Mouse (Mus musculus) large intestine, adult 2 months (tissue): Measurements from ENCODE around the gene Gm45021. TPM values are rescaled to one million over a fixed set of nuclear protein-coding genes. Genes with fewer than 3 reads are reported as not detected.
"Not testable (repeated sequence)": the region's sequence is repeated elsewhere in the genome, so short reads cannot be mapped to it uniquely, and the experiment has no call there.

Source experiments
- DNase-seq: peaks from one replicate; pipeline ENCODE4 v3.0.0-alpha.2; 2012; ENCODE audit warnings: low read depth, low spot score
- WGBS: fragments of 180-500 bp; shearing (Covaris S2); methylation state at CpG from one replicate; pipeline ENCODE4 v1.1.7; 2018; 5-methylcytosine and 5-hydroxymethylcytosine counted together
- polyA plus RNA-seq: library from polyadenylated mRNA; depleted of rRNA; stranded (reverse); fragments of >200 nt; gene quantifications from 2 replicates; pipeline ENCODE4 v1.2.3, GENCODE M21; 2012

Gene Gm45021
- polyA plus RNA-seq, 1 experiment = not detected

DNA sequence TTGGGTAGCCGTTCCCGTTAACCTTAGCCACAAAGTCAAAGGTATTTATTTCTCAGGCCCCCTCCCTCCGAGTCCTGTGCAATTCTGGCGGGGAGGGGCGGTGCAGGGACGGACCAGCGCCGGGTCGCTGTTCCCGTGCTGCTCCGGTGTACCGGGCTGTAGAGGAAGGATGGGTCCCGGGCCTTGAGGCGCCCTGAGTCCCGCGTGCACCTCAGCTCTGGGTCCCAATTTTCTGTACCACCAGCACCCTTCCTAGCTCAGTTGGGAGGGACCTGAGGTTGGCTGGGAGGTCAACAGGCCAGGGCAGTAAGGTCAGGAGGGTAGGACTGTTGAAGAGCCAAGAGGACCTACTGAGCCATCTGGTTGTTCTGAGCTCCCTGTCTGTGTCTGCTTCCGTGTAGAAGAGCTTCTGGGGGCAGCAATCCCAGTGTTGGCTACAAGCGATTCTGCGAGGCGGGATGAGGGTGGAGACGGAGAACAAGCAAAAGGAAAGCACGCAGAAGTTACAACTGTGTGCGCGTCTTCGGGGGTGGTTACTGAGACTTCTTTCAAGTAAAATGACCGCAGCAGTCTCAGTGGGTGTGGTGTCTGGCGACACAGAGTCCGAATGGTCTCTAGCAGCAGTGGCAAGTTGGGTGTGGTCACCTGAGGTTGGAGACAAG lies 12.8 kb downstream of the Gm45021 start:
- DNase-seq = no peak
- WGBS = 0% methylated on average over 28 of the region's 28 CpGs

GRCm38 (mm10) chr6:48608124-48608523 lies 18.7 kb downstream of the Gm45021 start:
- WGBS = 74% methylated on average over 2 of the region's 2 CpGs
- DNase-seq = no peak

GRCm38 (mm10) chr6:48609512-48609911 lies 20.1 kb downstream of the Gm45021 start:
- 86% methylated on average over 7 of the region's 7 CpGs for WGBS
- DNase-seq = no peak

GRCm38 (mm10) chr6:48610657-48611056 lies 21.2 kb downstream of the Gm45021 start:
- WGBS = 52% methylated on average over 3 of the region's 3 CpGs
- DNase-seq = no peak

- DNase-seq = no peak
- WGBS = 92% methylated on average over 4 of the region's 4 CpGs
Observed at GRCm38 (mm10) chr6:48613464-48613863, 24.1 kb downstream of the Gm45021 start.

DNA sequence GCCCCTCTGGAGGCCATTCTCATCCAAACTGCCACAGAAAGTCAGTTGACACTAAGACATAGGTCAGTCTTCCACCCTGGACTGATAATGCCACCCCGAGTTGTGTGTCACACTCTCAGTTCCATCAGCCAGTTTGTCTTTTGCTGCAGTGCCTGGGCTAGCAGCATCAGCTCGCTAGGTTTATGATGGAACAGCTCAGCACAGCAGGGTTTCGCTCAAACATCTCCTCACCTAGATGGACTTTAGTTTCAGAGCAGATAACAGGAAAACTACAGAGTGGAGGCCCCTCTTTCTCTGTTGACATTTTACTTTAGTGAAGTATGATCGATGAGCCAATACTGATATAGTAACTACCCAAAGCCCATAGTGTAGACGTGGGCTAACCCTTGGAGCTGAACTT lies 25.3 kb downstream of the Gm45021 start:
- DNase-seq = no peak
- WGBS = 92% methylated on average over 5 of the region's 5 CpGs

DNA sequence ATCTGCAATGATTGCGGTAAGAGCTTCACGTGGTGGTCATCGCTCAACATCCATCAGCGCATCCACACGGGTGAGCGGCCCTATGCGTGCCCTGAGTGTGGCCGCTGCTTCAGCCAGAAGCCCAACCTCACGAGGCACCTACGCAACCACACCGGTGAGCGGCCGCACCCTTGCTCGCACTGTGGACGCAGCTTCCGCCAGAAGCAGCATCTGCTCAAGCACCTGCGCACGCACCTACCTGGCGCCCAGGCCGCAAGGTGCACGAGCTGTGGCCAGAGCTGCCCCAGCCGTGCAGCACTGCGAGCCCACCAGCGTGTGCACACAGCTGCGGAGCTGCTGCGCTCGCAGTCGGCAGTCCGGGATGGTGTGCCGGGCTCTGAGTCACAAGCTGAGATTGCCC lies 30.6 kb downstream of the Gm45021 start:
- DNase-seq = no peak
- WGBS = 96% methylated on average over 30 of the region's 30 CpGs

DNA sequence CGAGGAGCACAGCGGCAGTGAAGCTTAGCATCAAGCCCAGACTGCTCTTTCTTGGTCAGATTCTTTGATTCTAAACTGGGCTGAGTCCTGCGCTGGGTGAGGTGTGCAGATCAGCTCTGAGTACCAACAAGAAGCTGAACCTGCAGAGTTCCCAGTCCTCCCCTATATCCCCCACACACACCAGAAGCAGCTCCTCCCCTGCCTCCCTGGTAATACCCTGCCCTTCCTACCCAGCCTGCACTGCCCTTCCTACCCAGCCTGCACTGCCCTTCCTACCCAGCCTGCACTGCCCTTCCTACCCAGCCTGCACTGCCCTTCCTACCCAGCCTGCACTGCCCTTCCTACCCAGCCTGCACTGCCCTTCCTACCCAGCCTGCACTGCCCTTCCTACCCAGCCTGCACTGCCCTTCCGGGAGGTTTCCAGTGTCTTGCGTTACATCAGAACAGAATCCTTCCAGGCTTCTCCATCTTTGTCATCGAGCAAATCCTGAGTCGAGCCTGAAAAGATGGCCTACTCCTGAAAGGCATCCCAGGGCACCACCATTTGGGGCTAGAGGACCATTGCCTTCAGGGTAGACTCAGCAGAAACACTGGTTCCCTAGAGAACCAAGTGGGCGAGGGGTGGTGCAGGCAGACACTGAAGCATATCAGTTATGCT lies 32.9 kb downstream of the Gm45021 start:
- not testable (repeated sequence) for DNase-seq
- 91% methylated on average over 8 of the region's 8 CpGs for WGBS

GRCm38 (mm10) chr6:48623460-48623859 lies 34.0 kb downstream of the Gm45021 start:
- no peak for DNase-seq
- WGBS = 63% methylated on average over 1 of the region's 1 CpGs

GRCm38 (mm10) chr6:48626464-48626863 lies 37.1 kb downstream of the Gm45021 start, which contains the start of gene AI854703:
AI854703 (plus strand) TSS chr6:48626764.
- 43% methylated on average over 8 of the region's 8 CpGs for WGBS
- DNase-seq = no peak

DNA sequence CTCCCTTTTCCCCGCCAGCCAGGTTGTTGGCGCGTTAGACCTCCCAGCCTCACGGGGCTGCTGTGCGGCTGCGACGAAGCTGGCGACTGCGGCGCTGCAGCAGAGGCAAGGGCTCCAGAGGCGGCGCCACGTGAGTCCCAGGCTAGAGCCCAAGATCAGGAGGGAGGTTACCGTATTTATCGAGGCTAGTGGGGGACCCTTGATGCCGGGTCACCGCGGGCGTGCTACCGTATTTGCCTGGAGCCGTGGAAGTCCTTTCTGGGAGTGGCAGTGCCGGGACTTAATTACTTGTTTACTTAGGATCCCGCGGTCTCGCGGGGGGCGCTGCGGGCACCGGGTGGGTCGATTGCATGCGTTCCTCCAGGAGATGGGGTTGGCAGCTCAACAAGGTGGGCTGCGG lies 37.6 kb downstream of the Gm45021 start:
- WGBS = under 1% methylated on average over 32 of the region's 32 CpGs
- DNase-seq = no peak

GRCm38 (mm10) chr6:48627511-48627924 lies 38.1 kb downstream of the Gm45021 start:
- 10% methylated on average over 7 of the region's 7 CpGs for WGBS
- DNase-seq = no peak

GRCm38 (mm10) chr6:48628377-48628776 lies 39.0 kb downstream of the Gm45021 start:
- no peak for DNase-seq
- WGBS = 53% methylated on average over 3 of the region's 3 CpGs

DNA sequence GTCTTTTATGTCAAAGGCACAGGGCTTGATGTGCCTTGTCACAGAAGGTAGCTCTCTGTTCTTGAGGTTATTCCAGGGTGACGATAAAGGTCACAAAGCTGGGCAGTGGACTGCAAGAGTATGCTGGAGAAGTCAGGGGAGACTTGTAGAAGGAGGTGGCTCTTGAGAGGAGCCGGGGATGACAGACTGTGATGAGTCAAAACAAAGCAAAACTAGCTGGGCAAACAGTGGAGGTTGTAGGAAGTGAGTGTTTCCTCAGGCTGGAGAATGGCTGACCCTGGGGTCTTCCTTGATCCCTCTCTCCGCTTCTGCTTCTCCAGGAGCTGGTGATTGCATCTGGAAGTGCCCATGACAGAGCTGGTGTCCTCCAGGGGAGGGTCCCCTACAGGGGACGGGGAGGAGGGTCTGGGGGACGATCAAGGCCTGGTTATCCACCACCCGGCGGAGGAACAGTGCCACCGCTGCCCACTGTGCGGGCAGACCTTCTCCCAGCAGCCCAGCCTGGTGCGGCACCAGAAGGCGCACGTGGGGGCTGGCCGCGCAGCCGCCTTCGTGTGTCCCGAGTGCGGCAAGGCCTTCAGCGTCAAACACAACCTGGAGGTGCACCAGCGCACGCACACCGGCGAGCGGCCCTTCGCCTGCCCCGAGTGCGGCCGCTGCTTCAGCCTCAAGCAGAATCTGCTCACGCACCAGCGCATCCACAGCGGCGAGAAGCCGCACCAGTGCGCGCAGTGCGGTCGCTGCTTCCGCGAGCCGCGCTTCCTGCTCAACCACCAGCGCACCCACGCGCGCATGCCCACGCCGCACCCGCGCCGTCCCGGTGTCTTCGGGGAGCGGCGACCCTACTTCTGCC lies 39.6 kb downstream of the Gm45021 start:
- DNase-seq = no peak
- 13% methylated on average over 54 of the region's 54 CpGs for WGBS

DNA sequence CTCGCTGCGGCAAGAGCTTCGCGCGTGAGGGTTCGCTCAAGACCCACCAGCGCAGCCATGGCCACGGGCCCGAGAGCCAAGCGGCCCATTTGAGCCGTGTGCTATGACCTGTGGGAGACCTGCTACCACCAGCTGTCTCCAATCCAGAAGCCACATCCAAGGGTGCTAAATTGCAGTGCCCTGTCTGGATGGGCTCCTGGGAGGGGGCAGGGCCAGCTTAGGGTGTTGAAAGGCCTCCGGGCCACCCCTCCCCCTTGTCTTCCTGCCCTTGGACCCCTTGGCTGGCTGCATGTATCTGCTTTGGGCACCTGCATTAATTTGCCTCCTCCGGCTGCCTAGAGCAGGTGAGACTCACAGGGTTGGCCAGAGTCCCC lies 40.2 kb downstream of the Gm45021 start:
- DNase-seq = no peak

DNA sequence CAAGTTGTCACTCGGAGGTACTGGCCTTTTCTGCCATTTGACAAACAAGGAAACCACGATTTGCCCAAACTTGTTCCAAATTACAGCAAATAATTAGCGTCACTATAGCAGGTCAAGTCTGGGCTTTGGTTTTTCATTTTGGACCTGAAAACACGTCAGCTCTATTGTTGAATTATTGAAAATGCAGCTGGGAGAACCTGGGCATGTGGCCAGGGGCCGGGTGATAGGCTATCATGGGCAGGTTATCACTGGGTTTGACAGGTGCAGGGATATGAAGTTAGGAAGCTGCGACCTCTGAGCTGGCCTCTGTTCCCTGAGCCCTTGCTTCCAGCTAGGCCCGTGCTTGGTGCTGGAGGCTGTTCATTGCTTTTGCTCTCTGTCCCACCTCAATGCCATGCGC lies 41.4 kb downstream of the Gm45021 start:
- no peak for DNase-seq
- WGBS = 70% methylated on average over 8 of the region's 8 CpGs

More for the DNA sequence above, 40.2 kb downstream of the Gm45021 start:
- 21% methylated on average over 13 of the region's 13 CpGs for WGBS

GRCm38 (mm10) chr6:48635105-48635504 lies 45.7 kb downstream of the Gm45021 start:
- DNase-seq = no peak
- 89% methylated on average over 2 of the region's 2 CpGs for WGBS

DNA sequence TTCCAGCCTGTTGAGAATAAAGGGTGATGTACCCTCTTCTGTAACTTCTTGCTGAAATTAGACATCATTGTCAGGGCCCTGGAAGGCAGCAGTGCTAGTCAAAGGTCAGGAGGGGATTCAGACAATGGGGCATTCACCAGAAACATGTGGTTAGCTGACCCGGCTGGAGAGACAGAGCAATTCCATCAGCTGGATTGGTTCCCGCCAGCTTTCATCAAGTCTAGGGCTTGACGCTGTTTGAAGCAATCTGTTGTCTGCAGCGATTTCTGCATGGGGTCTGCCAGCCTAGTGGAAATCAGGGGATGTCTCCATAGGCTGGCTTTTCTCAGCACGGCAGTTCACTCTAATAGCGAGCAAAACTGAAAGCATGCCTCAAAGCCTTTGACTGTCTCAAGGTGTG lies 47.1 kb downstream of the Gm45021 start:
- WGBS = 86% methylated on average over 6 of the region's 6 CpGs

GRCm38 (mm10) chr6:48637811-48638500 lies 48.5 kb downstream of the Gm45021 start:
- WGBS = 64% methylated on average over 6 of the region's 6 CpGs

More for the DNA sequence above, 47.1 kb downstream of the Gm45021 start:
- DNase-seq = no peak

GRCm38 (mm10) chr6:48638553-48638952 lies 49.1 kb downstream of the Gm45021 start:
- no peak for DNase-seq
- 58% methylated on average over 2 of the region's 2 CpGs for WGBS

More at GRCm38 (mm10) chr6:48637811-48638500, 48.5 kb downstream of the Gm45021 start:
- no peak for DNase-seq
